Mouse (Mus musculus) small intestine, adult 2 months (tissue): ENCODE results near the gene Sgcg.

Experiments
- CTCF ChIP-seq: fragments of 200-500 bp; IDR thresholded peaks from 2 replicates; pipeline ENCODE4 v1.5.1; 2012; ENCODE audit warnings: low read depth, mild to moderate bottlenecking, control low read depth, inconsistent platforms, low read length, moderate library complexity, mixed read lengths; ENCODE audit not compliant: insufficient replicate concordance, insufficient read length; ENCODE audit errors: extremely low read depth
- POLR2A ChIP-seq: fragments of 200-500 bp; IDR thresholded peaks from 2 replicates; pipeline ENCODE4 v1.6.1; 2012; ENCODE audit warnings: low read depth, mild to moderate bottlenecking, control low read depth, inconsistent platforms, low read length, moderate library complexity

DNA sequence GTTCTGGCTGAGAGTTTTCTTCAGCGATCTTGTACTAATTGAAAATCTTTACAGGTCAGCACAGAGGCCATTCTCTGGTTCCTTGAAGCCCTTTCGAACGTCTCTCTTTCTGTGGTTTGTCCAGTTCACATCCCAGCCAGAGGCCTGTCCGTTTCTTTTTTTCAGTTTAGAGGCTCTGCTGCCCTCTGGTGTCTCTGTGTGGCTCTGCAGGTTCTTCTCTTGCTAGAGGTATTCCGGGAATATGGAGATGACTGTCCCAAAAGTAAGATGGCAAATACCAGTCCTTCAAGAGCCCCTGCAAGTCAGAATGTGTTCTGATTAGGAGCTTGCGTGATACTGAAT, 36.4 kb upstream of the Sgcg start:
- TF ChIP-seq CTCF = peak; percentile 3; the same call in 1 of the 2 replicates
- TF ChIP-seq POLR2A = no peak
